Mouse (Mus musculus) heart, adult 2 months (tissue): ENCODE measurements around the gene Dmrtb1. TPM values are rescaled to one million over a fixed set of nuclear protein-coding genes. Genes with fewer than 3 reads are reported as not detected.

Experiments used
- DNase-seq, 2 experiments: peaks; one replicate each; pipeline ENCODE4 v3.0.0; 2021
- H3K27ac ChIP-seq: fragments of 200-600 bp; 2 replicates; pipeline ENCODE4 v1.8.1; 2022
- H3K27me3 ChIP-seq: fragments of 200-500 bp; 2 replicates; pipeline ENCODE4 v1.6.1; 2012; ENCODE audit warnings: mild to moderate bottlenecking, low read length, inconsistent platforms, mixed read lengths; ENCODE audit not compliant: control insufficient read depth, insufficient read depth
- H3K36me3 ChIP-seq: fragments of 200-500 bp; 2 replicates; pipeline ENCODE4 v1.6.1; 2012; ENCODE audit warnings: low read length, inconsistent platforms; ENCODE audit not compliant: control insufficient read depth, insufficient read depth
- H3K4me1 ChIP-seq: fragments of 200-500 bp; 2 replicates; pipeline ENCODE4 v1.6.1; 2011; ENCODE audit warnings: low read length; ENCODE audit not compliant: control insufficient read depth, insufficient read depth
- H3K4me3 ChIP-seq: fragments of 200-600 bp; 2 replicates; pipeline ENCODE4 v1.8.1; 2022
- H3K79me2 ChIP-seq: fragments of 200-500 bp; replicated peaks from 2 replicates; pipeline ENCODE4 v1.6.1; 2012; ENCODE audit warnings: mild to moderate bottlenecking, inconsistent platforms, low read length, moderate library complexity, mixed read lengths; ENCODE audit not compliant: control insufficient read depth, insufficient read depth
- H3K9ac ChIP-seq: fragments of 200-500 bp; 2 replicates; pipeline ENCODE4 v1.6.1; 2012; ENCODE audit warnings: low read depth, mild to moderate bottlenecking, control low read depth, inconsistent platforms, low read length, mixed read lengths
- CTCF ChIP-seq: fragments of 200-600 bp; IDR thresholded peaks from 2 replicates; pipeline ENCODE4 v1.8.1; 2022; ENCODE audit warnings: antibody characterized with exemption, mild to moderate bottlenecking, moderate library complexity
- EP300 ChIP-seq: fragments of 200-500 bp; IDR thresholded peaks from 2 replicates; pipeline ENCODE4 v1.6.1; 2011; ENCODE audit warnings: low read depth, low read length, control low read depth; ENCODE audit not compliant: insufficient read depth
- POLR2A ChIP-seq: fragments of 200-500 bp; IDR thresholded peaks from 2 replicates; pipeline ENCODE4 v1.6.1; 2011; ENCODE audit warnings: mild to moderate bottlenecking, low read depth, low read length, control low read depth; ENCODE audit not compliant: insufficient read depth
- WGBS: fragments of 180-500 bp; shearing (Covaris S2); methylation state at CpG from one replicate; pipeline ENCODE4 v1.1.7; 2018; 5-methylcytosine and 5-hydroxymethylcytosine counted together
- intact Hi-C: fragments of 180-260 bp; cut with DNase I; formaldehyde crosslinking; loops from one replicate; pipeline ENCODE4 v1.15.1; 2025
- polyA plus RNA-seq: library from polyadenylated mRNA; depleted of rRNA; stranded (reverse); fragments of >200 nt; gene quantifications from 2 replicates; pipeline ENCODE4 v1.2.3, GENCODE M21; 2012
- total RNA-seq, 2 experiments: library from RNA; stranded (reverse); gene quantifications; 2 replicates each; pipeline ENCODE4 v1.2.3; 2021

The Dmrtb1 gene
- total and polyA plus RNA-seq, 3 experiments = 0.31 TPM; not detected in 2

GRCm38 (mm10) chr4:107706884-107707283 is 22.9 kb upstream of the Dmrtb1 start:
- Histone ChIP-seq H3K4me3 (no peak overlapping the region), H3K4me1 (no peaks in the 10 kb centered on the region), H3K79me2 (no peaks in the 10 kb centered on the region), H3K27ac (no peak overlapping the region), H3K27me3 (no peaks in the 10 kb centered on the region), H3K9ac (no peak overlapping the region), H3K36me3 (no peaks in the 10 kb centered on the region)
- intact Hi-C loops = no loop called here
- no peak for DNase-seq
- TF ChIP-seq EP300 (no peak), CTCF (no peak), POLR2A (no peak)
- WGBS = 62% methylated on average over 4 of the region's 4 CpGs

GRCm38 (mm10) chr4:107704185-107704584 is 20.2 kb upstream of the Dmrtb1 start:
- DNase-seq = no peak
- no peaks in the 10 kb centered on the region for H3K79me2 ChIP-seq
- H3K36me3 ChIP-seq = no peaks in the 10 kb centered on the region
- 83% methylated on average over 1 of the region's 1 CpGs for WGBS
- no peak overlapping the region for H3K4me3 ChIP-seq
- TF ChIP-seq CTCF = peak; percentile 55
- no peak for TF ChIP-seq POLR2A
- no peak overlapping the region for H3K27ac ChIP-seq
- no peaks in the 10 kb centered on the region for H3K27me3 ChIP-seq
- intact Hi-C loops = no loop called here
- no peaks in the 10 kb centered on the region for H3K4me1 ChIP-seq
- H3K9ac ChIP-seq = no peak overlapping the region

GRCm38 (mm10) chr4:107701679-107702078 is 17.6 kb upstream of the Dmrtb1 start:
- no peak for DNase-seq
- H3K4me1 ChIP-seq = no peaks in the 10 kb centered on the region

GRCm38 (mm10) chr4:107701116-107701515 is 17.1 kb upstream of the Dmrtb1 start:
- H3K79me2 ChIP-seq = no peaks in the 10 kb centered on the region
- H3K4me3 ChIP-seq = no peak overlapping the region
- H3K27ac ChIP-seq = no peak overlapping the region
- TF ChIP-seq POLR2A (no peak), CTCF (peak; percentile 67)
- intact Hi-C loops = no loop called here
- H3K27me3 ChIP-seq = no peaks in the 10 kb centered on the region
- no peak overlapping the region for H3K9ac ChIP-seq
- 29% methylated on average over 11 of the region's 11 CpGs for WGBS
- peak in 1 of 2 experiments; percentile 7 for DNase-seq
- no peaks in the 10 kb centered on the region for H3K36me3 ChIP-seq
- H3K4me1 ChIP-seq = no peaks in the 10 kb centered on the region

More at GRCm38 (mm10) chr4:107701679-107702078, 17.6 kb upstream of the Dmrtb1 start:
- intact Hi-C loops = no loop called here
- Histone ChIP-seq H3K36me3 (no peaks in the 10 kb centered on the region), H3K9ac (no peak overlapping the region), H3K4me3 (no peak overlapping the region), H3K79me2 (no peaks in the 10 kb centered on the region), H3K27ac (no peak overlapping the region), H3K27me3 (no peaks in the 10 kb centered on the region)
- TF ChIP-seq CTCF (no peak), EP300 (no peak), POLR2A (no peak)
- 75% methylated on average over 11 of the region's 11 CpGs for WGBS

- no peak for TF ChIP-seq CTCF
- TF ChIP-seq EP300 = no peak
- DNase-seq = no peak
- no peaks in the 10 kb centered on the region for H3K36me3 ChIP-seq
- H3K4me3 ChIP-seq = no peak overlapping the region
- intact Hi-C loops = no loop called here
- H3K27me3 ChIP-seq = no peaks in the 10 kb centered on the region
- H3K27ac ChIP-seq = no peak overlapping the region
- H3K79me2 ChIP-seq = no peaks in the 10 kb centered on the region
- 75% methylated on average over 9 of the region's 9 CpGs for WGBS
- no peak overlapping the region for H3K9ac ChIP-seq
- H3K4me1 ChIP-seq = no peaks in the 10 kb centered on the region
These were observed 15.2 kb upstream of the Dmrtb1 start for GRCm38 (mm10) chr4:107699271-107699670.

GRCm38 (mm10) chr4:107693816-107694215 is 9.8 kb upstream of the Dmrtb1 start:
- Histone ChIP-seq H3K4me3 (no peak overlapping the region), H3K79me2 (no peaks in the 10 kb centered on the region), H3K9ac (no peak overlapping the region), H3K4me1 (no peaks in the 10 kb centered on the region), H3K27me3 (no peaks in the 10 kb centered on the region; the same call in 1 of the 2 replicates), H3K36me3 (no peaks in the 10 kb centered on the region), H3K27ac (no peak overlapping the region)
- DNase-seq = no peak
- TF ChIP-seq CTCF = no peak
- no peak for TF ChIP-seq EP300
- no peak for TF ChIP-seq POLR2A
- WGBS = 52% methylated on average over 5 of the region's 5 CpGs
- intact Hi-C loops = no loop called here
